Mouse (Mus musculus) C2C12 (cell line): ENCODE data around the gene Birc3. TPM values are rescaled to one million over a fixed set of nuclear protein-coding genes. Genes with fewer than 3 reads are reported as not detected.

Experiments
- H3K27me3 ChIP-seq: one replicate; pipeline ENCODE4 v1.6.1; 2011; ENCODE audit not compliant: control insufficient read depth, insufficient read depth, insufficient read length
- H3K36me3 ChIP-seq: one replicate; pipeline ENCODE4 v1.6.1; 2011; ENCODE audit not compliant: control insufficient read depth, insufficient read depth
- H3K4me3 ChIP-seq: one replicate; pipeline ENCODE4 v1.5.1; 2011; ENCODE audit warnings: mild to moderate bottlenecking, control low read depth; ENCODE audit not compliant: poor library complexity, insufficient read depth, severe bottlenecking
- H3K79me2 ChIP-seq: one replicate; pipeline ENCODE4 v1.6.1; 2011; ENCODE audit not compliant: control insufficient read depth, insufficient read depth
- H3K79me3 ChIP-seq: one replicate; pipeline ENCODE4 v1.6.1; 2011; ENCODE audit warnings: low read depth, control low read depth
- H3ac ChIP-seq: one replicate; pipeline ENCODE3; 2011; ENCODE audit warnings: low read depth; ENCODE audit not compliant: control insufficient read depth, insufficient read length
- CEBPB ChIP-seq: IDR thresholded peaks from one replicate; pipeline ENCODE4 v1.6.1; 2011; ENCODE audit warnings: low read depth, mild to moderate bottlenecking, control low read depth, moderate library complexity
- CTCF ChIP-seq: IDR thresholded peaks from one replicate; pipeline ENCODE4 v1.5.1; 2011; ENCODE audit not compliant: control insufficient read depth, insufficient read depth, insufficient read length
- FOSL1 ChIP-seq: IDR thresholded peaks from one replicate; pipeline ENCODE4 v1.8.0; 2011; ENCODE audit warnings: mild to moderate bottlenecking, low read length; ENCODE audit not compliant: poor library complexity, insufficient read depth, severe bottlenecking
- MAX ChIP-seq: IDR thresholded peaks from one replicate; pipeline ENCODE4 v1.6.1; 2011; ENCODE audit warnings: mild to moderate bottlenecking, control low read depth
- MYOD1 ChIP-seq: IDR thresholded peaks from one replicate; pipeline ENCODE4 v1.6.1; 2011; ENCODE audit warnings: low read depth; ENCODE audit not compliant: control insufficient read depth, insufficient read length
- MYOG ChIP-seq: IDR thresholded peaks from one replicate; pipeline ENCODE4 v1.6.1; 2011; ENCODE audit not compliant: control insufficient read depth, insufficient read length; ENCODE audit errors: extremely low read depth
- USF1 ChIP-seq: IDR thresholded peaks from one replicate; pipeline ENCODE4 v1.6.1; 2011; ENCODE audit warnings: low read depth, mild to moderate bottlenecking, control low read depth, moderate library complexity
- polyA plus RNA-seq: library from polyadenylated mRNA; unstranded; fragments of >200 nt; fragmentation: generic; extraction: Trizol; gene quantifications from one replicate; pipeline ENCODE4 v1.2.1, GENCODE M21; 2012; ENCODE audit warnings: missing spikeins

Gene Birc3
- polyA plus RNA-seq, 1 experiment: 0.05 TPM

DNA sequence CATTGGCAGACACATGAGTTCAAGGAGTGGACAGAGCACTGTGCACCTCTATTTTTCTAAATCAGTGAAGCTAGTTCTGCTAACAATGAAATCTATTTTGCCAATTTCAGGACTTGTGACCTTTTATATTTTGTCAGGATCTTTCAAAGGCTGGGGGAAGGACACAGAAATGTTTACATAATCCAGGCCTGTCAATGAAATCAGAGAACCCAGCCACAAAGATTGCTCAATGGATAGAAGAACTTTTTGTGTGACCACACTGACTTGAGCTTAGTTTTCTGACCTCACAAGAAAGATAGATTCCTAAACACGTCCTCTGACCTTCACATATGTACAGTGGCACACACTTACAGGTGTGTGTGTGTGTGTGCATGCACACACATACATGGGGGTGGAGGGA, 18.2 kb upstream of the Birc3 start:
- TF ChIP-seq USF1 (no peak), MYOD1 (no peak), MAX (no peak), MYOG (no peak), FOSL1 (no peak), CEBPB (no peak), CTCF (no peak)
- Histone ChIP-seq H3K36me3 (no peaks in the 10 kb centered on the region), H3K27me3 (no peaks in the 10 kb centered on the region), H3K4me3 (no peak overlapping the region), H3ac (no peak overlapping the region), H3K79me2 (no peaks in the 10 kb centered on the region), H3K79me3 (no peaks in the 10 kb centered on the region)

GRCm38 (mm10) chr9:7884346-7884745, 11.4 kb upstream of the Birc3 start:
- Histone ChIP-seq H3ac (no peak overlapping the region), H3K79me2 (no peaks in the 10 kb centered on the region), H3K79me3 (no peaks in the 10 kb centered on the region), H3K27me3 (no peaks in the 10 kb centered on the region), H3K36me3 (no peaks in the 10 kb centered on the region), H3K4me3 (no peak overlapping the region)
- TF ChIP-seq USF1 (no peak), MYOD1 (no peak), FOSL1 (no peak), MAX (no peak), CTCF (no peak), MYOG (no peak), CEBPB (no peak)

- H3K79me3 ChIP-seq: no peaks in the 10 kb centered on the region
- H3K27me3 ChIP-seq: no peaks in the 10 kb centered on the region
- no peak overlapping the region for H3K4me3 ChIP-seq
- H3K79me2 ChIP-seq: no peaks in the 10 kb centered on the region
- TF ChIP-seq MYOG (no peak), MYOD1 (no peak), CEBPB (no peak), USF1 (no peak), MAX (no peak), CTCF (no peak), FOSL1 (no peak)
- no peak overlapping the region for H3ac ChIP-seq
- no peaks in the 10 kb centered on the region for H3K36me3 ChIP-seq
These were observed 9.4 kb upstream of the Birc3 start for GRCm38 (mm10) chr9:7882304-7882865.

DNA sequence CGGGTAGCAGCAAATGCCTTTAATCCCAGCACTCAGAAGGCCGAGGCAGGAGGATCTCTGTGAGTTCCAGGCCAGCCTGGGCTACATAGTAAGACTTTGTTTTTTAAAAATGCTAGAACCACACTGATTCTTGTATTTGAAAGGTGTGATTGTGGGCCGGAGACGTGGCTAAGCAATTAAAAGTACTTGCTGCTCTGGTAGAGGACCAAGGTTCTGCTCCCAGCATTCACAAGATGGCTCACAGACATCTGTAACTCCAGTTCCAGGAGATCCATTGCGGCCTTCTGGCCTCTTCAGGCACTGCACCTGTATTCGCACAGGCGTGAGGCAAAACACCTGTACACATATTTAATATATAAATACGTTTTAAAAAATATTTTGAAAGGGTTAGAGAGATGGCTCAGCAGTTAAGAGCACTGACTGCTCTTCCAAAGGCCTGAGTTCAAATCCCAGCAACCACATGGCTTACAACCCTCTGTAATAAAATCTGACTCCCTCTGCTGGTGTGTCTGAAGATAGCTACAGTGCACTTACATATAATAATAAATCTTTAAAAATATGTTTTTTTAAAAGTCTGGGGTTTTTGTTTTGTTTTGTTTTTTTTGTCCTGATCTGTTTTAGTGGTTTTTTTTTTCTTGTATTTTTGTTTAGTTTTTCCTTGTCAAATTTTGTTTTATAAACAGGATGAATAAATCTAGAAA, 675 bp upstream of the Birc3 start:
- no peaks in the 10 kb centered on the region for H3K79me3 ChIP-seq
- H3K79me2 ChIP-seq: no peaks in the 10 kb centered on the region
- TF ChIP-seq MYOD1: no peak
- no peak for TF ChIP-seq CTCF
- TF ChIP-seq MYOG: no peak
- no peak for TF ChIP-seq CEBPB
- no peak for TF ChIP-seq USF1
- no peak for TF ChIP-seq FOSL1
- TF ChIP-seq MAX: no peak
- no peaks in the 10 kb centered on the region for H3K27me3 ChIP-seq
- no peak overlapping the region for H3ac ChIP-seq
- no peak overlapping the region for H3K4me3 ChIP-seq
- no peaks in the 10 kb centered on the region for H3K36me3 ChIP-seq

- TF ChIP-seq CTCF (no peak), USF1 (no peak), FOSL1 (no peak), MYOG (no peak)
- Histone ChIP-seq H3ac (no peak overlapping the region), H3K36me3 (no peaks in the 10 kb centered on the region), H3K27me3 (no peaks in the 10 kb centered on the region), H3K4me3 (no peak overlapping the region), H3K79me2 (no peaks in the 10 kb centered on the region), H3K79me3 (no peaks in the 10 kb centered on the region)
These were observed 777 bp downstream of the Birc3 start for GRCm38 (mm10) chr9:7872044-7872774.
